Mouse (Mus musculus) MEL (cell line): ENCODE measurements around the gene Plk2.

Experiments used
- BHLHE40 ChIP-seq: IDR thresholded peaks from 2 replicates; pipeline ENCODE4 v1.6.1; 2012; ENCODE audit warnings: low read depth, mild to moderate bottlenecking, inconsistent platforms, low read length, improper control_type of control experiment, borderline replicate concordance
- CTCF ChIP-seq, 3 experiments: IDR thresholded peaks in 2 of 3; conservative IDR thresholded peaks in 1 of 3; 2 replicates each; pipeline ENCODE4 v1.5.1; 2011 to 2012; ENCODE audit warnings: low read length in 3 of 3, low read depth in 2 of 3, mild to moderate bottlenecking in 2 of 3, improper control_type of control experiment in 1 of 3, inconsistent platforms in 1 of 3, mixed read lengths in 1 of 3, moderate library complexity in 1 of 3; ENCODE audit not compliant: control insufficient read depth in 1 of 3, insufficient read depth in 1 of 3, poor library complexity in 1 of 3, severe bottlenecking in 1 of 3
- MAX ChIP-seq: IDR thresholded peaks from 2 replicates; pipeline ENCODE4 v1.6.1; 2011; ENCODE audit warnings: low read length, improper control_type of control experiment
- POLR2A ChIP-seq, 2 experiments: IDR thresholded peaks; 2 replicates each; pipeline ENCODE4 v1.6.1; 2011 to 2012; ENCODE audit warnings: low read length in 2 of 2, mild to moderate bottlenecking in 2 of 2, control low read depth in 1 of 2, improper control_type of control experiment in 1 of 2, low read depth in 1 of 2, moderate library complexity in 1 of 2; ENCODE audit not compliant: control insufficient read depth in 1 of 2, insufficient read depth in 1 of 2, poor library complexity in 1 of 2
- RCOR1 ChIP-seq: IDR thresholded peaks from 2 replicates; pipeline ENCODE4 v1.6.1; 2012; ENCODE audit warnings: low read depth, mild to moderate bottlenecking, inconsistent platforms, low read length, improper control_type of control experiment
- SMC3 ChIP-seq: IDR thresholded peaks from 2 replicates; pipeline ENCODE4 v1.6.1; 2011; ENCODE audit warnings: low read depth, low read length, improper control_type of control experiment
- ZMIZ1 ChIP-seq: IDR thresholded peaks from 2 replicates; pipeline ENCODE4 v1.6.1; 2012; ENCODE audit warnings: low read depth, mild to moderate bottlenecking, inconsistent platforms, low read length, improper control_type of control experiment, moderate library complexity

GRCm38 (mm10) chr13:110444335-110444734 is 49.5 kb downstream of the Plk2 start:
- TF ChIP-seq ZMIZ1 (no peak), CTCF (IDR thresholded peaks at IDR 0.05 in 2 of 3, conservative IDR thresholded peaks at IDR 0.05 in 1 of 3; ENCODE audit: control insufficient read depth in 1 of 3, insufficient read depth in 1 of 3, low read depth in 2 of 3, low read length in 3 of 3, poor library complexity in 1 of 3, severe bottlenecking in 1 of 3) (no peak), MAX (no peak), RCOR1 (no peak), POLR2A (IDR thresholded peaks at IDR 0.05; ENCODE audit: control insufficient read depth in 1 of 2, insufficient read depth in 1 of 2, low read depth in 1 of 2, low read length in 2 of 2, poor library complexity in 1 of 2) (no peak), BHLHE40 (no peak), SMC3 (no peak)
